Mouse (Mus musculus) neural tube, embryonic 11.5 days (tissue): Measurements from ENCODE around the gene Cemip. TPM values are rescaled to one million over a fixed set of nuclear protein-coding genes. Genes with fewer than 3 reads are reported as not detected.

ENCODE experiments used
- ATAC-seq: fragments of 200-750 bp; cut with Nextera tagmentation; 2 replicates; pipeline ENCODE4 v1.8.0; 2017; ENCODE audit warnings: moderate number of reproducible peaks, mild to moderate bottlenecking, moderate TSS enrichment, moderate library complexity; ENCODE audit not compliant: insufficient read depth, low FRiP score, low TSS enrichment
- DNase-seq: peaks from one replicate; pipeline ENCODE4 v3.0.0-alpha.2; 2015; ENCODE audit warnings: low spot score
- H3K27ac ChIP-seq: fragments of 300-500 bp; sonication (generic); 2 replicates; pipeline ENCODE4 v1.5.1; 2014; ENCODE audit warnings: low read depth, mild to moderate bottlenecking, low read length
- H3K27me3 ChIP-seq: fragments of 300-500 bp; sonication (generic); 2 replicates; pipeline ENCODE4 v1.6.1; 2014; ENCODE audit warnings: mild to moderate bottlenecking, low read length, mixed read lengths; ENCODE audit not compliant: control insufficient read depth, insufficient read depth
- H3K36me3 ChIP-seq: fragments of 300-500 bp; sonication (generic); 2 replicates; pipeline ENCODE4 v1.6.1; 2014; ENCODE audit warnings: mild to moderate bottlenecking, low read length, moderate library complexity, mixed read lengths; ENCODE audit not compliant: control insufficient read depth, insufficient read depth
- H3K4me1 ChIP-seq: fragments of 300-500 bp; sonication (generic); 2 replicates; pipeline ENCODE4 v1.6.1; 2014; ENCODE audit warnings: low read length, mixed read lengths; ENCODE audit not compliant: control insufficient read depth, insufficient read depth
- H3K4me2 ChIP-seq: fragments of 300-500 bp; sonication (generic); 2 replicates; pipeline ENCODE4 v1.6.1; 2014; ENCODE audit warnings: low read depth, mild to moderate bottlenecking, moderate library complexity
- H3K4me3 ChIP-seq: fragments of 300-500 bp; sonication (generic); 2 replicates; pipeline ENCODE4 v1.5.1; 2014; ENCODE audit warnings: low read depth, low read length
- H3K9ac ChIP-seq: fragments of 300-500 bp; sonication (generic); 2 replicates; pipeline ENCODE4 v1.6.1; 2014; ENCODE audit warnings: mild to moderate bottlenecking, low read length
- H3K9me3 ChIP-seq: fragments of 300-500 bp; sonication (generic); 2 replicates; pipeline ENCODE4 v1.6.1; 2016; ENCODE audit warnings: low read length; ENCODE audit not compliant: control insufficient read depth
- WGBS: fragments of 180-500 bp; shearing (Covaris S2); extraction: QIAGEN DNeasy Blood & Tissue Kit; methylation state at CpG from one replicate; pipeline ENCODE4 v1.1.7; 2014; 5-methylcytosine and 5-hydroxymethylcytosine counted together
- polyA plus RNA-seq: library from polyadenylated mRNA; unstranded; fragments of >200 nt; fragmentation: Nextera tagmentation; extraction: Ambion mirVana; gene quantifications from 2 replicates; pipeline ENCODE4 v1.2.1, GENCODE M21; 2014

The Cemip gene
- polyA plus RNA-seq, 1 experiment from 2014 or later = 0.11 TPM

GRCm38 (mm10) chr7:83978410-83978809 lies 107.9 kb downstream of the Cemip start:
- no peaks in the 10 kb centered on the region for H3K9me3 ChIP-seq
- DNase-seq = no peak
- H3K9ac ChIP-seq = no peak overlapping the region
- no peaks in the 10 kb centered on the region for H3K27me3 ChIP-seq
- H3K4me1 ChIP-seq = no peaks in the 10 kb centered on the region
- no peaks in the 10 kb centered on the region for H3K36me3 ChIP-seq
- WGBS = 92% methylated on average over 1 of the region's 1 CpGs
- H3K4me3 ChIP-seq = no peak overlapping the region
- H3K4me2 ChIP-seq = no peak overlapping the region
- ATAC-seq = no peak
- H3K27ac ChIP-seq = no peak overlapping the region

DNA sequence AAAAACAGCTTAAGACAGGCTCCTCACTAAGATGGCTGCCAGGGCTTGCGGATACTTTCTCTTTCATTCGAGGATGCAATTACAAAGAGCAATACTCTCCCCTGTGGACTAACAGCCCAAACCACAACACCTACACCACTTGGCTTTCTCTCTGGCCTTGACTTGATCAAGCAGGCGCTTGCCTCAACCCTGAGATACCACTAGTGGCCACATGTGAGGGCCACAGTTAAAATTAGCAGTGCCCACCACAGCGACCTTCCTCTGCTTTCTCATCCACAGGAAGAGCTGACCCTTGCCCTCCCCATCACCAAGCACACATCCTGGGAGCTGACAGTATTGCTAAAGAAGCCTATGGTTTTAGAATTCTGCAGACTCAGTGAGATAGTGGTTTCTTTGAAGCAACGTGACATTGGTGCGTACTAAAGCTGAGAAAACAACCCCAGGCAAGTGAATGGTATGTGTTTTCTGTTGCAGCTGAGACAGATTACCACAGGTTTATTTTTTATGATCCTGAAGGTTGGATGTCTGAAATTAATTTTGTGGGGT lies 109.8 kb downstream of the Cemip start:
- no peak overlapping the region for H3K4me2 ChIP-seq
- H3K4me1 ChIP-seq = no peaks in the 10 kb centered on the region
- no peaks in the 10 kb centered on the region for H3K27me3 ChIP-seq
- H3K9me3 ChIP-seq = no peaks in the 10 kb centered on the region
- ATAC-seq (no peak), DNase-seq (no peak)
- H3K4me3 ChIP-seq = no peak overlapping the region
- H3K36me3 ChIP-seq = no peaks in the 10 kb centered on the region
- H3K9ac ChIP-seq = no peak overlapping the region
- 81% methylated on average over 6 of the region's 6 CpGs for WGBS
- no peak overlapping the region for H3K27ac ChIP-seq

DNA sequence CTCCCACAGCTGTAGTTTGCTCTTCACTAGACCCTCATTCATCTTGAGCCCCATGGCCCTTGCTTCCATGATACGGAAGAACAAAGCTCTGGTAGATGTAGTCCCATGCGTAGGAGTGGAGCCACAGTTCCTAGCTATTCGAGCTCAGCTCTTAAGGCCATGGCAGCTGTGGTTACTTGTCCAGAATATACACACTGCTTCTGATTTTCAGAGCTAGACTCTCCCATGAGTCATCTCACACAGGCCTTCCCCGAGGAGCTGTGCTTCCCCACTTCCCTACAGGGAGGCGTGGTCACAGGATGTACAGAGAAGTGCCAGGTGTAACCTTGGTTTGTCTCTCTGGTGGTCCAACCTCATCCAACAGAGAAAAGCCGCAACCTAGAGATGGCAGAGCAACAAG lies 111.0 kb downstream of the Cemip start:
- H3K9ac ChIP-seq = no peak overlapping the region
- 90% methylated on average over 6 of the region's 6 CpGs for WGBS

GRCm38 (mm10) chr7:83972485-83972884 lies 113.8 kb downstream of the Cemip start:
- H3K4me2 ChIP-seq = no peak overlapping the region
- no peaks in the 10 kb centered on the region for H3K36me3 ChIP-seq
- ATAC-seq (no peak), DNase-seq (no peak)
- H3K9me3 ChIP-seq = no peaks in the 10 kb centered on the region
- no peaks in the 10 kb centered on the region for H3K27me3 ChIP-seq
- H3K9ac ChIP-seq = no peak overlapping the region
- 82% methylated on average over 7 of the region's 7 CpGs for WGBS
- H3K27ac ChIP-seq = no peak overlapping the region
- no peak overlapping the region for H3K4me3 ChIP-seq
- H3K4me1 ChIP-seq = no peaks in the 10 kb centered on the region

More for the DNA sequence above, 111.0 kb downstream of the Cemip start:
- Histone ChIP-seq H3K4me1 (no peaks in the 10 kb centered on the region), H3K27ac (no peak overlapping the region), H3K9me3 (no peaks in the 10 kb centered on the region), H3K4me3 (no peak overlapping the region), H3K36me3 (no peaks in the 10 kb centered on the region), H3K4me2 (no peak overlapping the region), H3K27me3 (no peaks in the 10 kb centered on the region)
- DNase-seq = no peak
- no peak for ATAC-seq

DNA sequence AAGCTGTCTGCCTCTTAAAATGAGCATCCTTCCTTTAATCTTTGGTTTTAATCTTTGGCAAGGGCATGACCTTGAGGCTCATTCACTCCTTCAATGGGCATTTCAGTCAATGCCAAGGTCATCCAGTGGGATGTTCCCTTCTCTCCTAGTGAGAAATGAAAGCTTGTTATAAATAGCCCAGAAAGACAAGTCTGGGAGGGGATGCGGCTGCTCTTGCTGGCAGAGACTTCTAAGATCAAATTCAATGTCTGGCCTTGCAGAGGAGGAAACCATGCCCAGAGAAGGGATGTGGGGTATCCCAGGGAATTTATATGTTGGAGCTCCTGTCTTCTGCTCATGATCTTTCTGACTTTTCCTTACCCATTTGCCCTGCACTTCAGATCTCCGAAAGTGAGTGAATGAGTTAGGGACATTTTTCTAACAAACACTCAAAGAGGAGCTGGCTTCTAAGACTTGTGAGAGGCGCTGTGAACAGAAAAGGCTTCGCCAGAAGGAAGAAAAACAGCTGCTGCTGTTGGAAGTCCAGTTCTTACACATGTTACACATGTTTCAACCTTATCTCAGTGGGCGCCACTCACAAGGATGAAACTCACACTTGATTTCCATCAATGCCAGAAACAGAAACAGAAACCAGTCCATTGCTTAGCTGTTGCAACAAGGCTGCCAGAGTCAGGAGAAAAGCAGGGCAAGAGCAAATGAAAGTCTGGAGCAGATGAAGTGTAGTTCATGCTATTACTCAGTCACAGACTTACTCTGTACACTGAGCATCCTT lies 120.1 kb downstream of the Cemip start:
- no peaks in the 10 kb centered on the region for H3K27me3 ChIP-seq
- no peaks in the 10 kb centered on the region for H3K4me1 ChIP-seq
- no peaks in the 10 kb centered on the region for H3K9me3 ChIP-seq
- H3K36me3 ChIP-seq = no peaks in the 10 kb centered on the region
- no peak for ATAC-seq
- no peak for DNase-seq
- H3K27ac ChIP-seq = no peak overlapping the region
- H3K4me3 ChIP-seq = no peak overlapping the region
- 90% methylated on average over 5 of the region's 5 CpGs for WGBS
- no peak overlapping the region for H3K9ac ChIP-seq
- H3K4me2 ChIP-seq = no peak overlapping the region

DNA sequence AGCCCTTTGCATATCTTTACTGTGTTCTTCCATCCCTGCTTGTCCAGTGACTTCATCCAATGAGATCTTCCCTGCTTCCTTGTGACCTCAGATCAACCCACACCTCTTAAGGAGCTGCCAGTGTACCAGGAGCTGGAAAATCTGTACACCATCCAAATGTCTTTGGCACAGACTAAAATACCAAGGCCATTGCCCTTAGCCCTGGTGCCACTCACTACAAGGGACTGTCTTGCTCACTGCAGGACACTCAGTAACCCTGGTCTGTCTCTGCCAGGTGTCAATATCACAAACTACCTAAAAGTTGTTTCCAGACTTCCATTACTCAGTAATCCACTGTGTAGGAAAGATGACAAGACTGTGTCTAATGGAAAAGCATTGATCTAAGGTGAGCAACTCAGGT lies 121.1 kb downstream of the Cemip start:
- Histone ChIP-seq H3K9ac (no peak overlapping the region), H3K9me3 (no peaks in the 10 kb centered on the region), H3K4me1 (no peaks in the 10 kb centered on the region), H3K36me3 (no peaks in the 10 kb centered on the region), H3K27ac (no peak overlapping the region), H3K27me3 (no peaks in the 10 kb centered on the region), H3K4me3 (no peak overlapping the region), H3K4me2 (no peak overlapping the region)
- no peak for DNase-seq
- ATAC-seq = no peak

GRCm38 (mm10) chr7:83952511-83952910 lies 133.8 kb downstream of the Cemip start:
- Histone ChIP-seq H3K27me3 (no peaks in the 10 kb centered on the region), H3K4me1 (no peaks in the 10 kb centered on the region), H3K9ac (no peak overlapping the region), H3K4me2 (no peak overlapping the region), H3K27ac (no peak overlapping the region), H3K4me3 (no peak overlapping the region), H3K36me3 (no peaks in the 10 kb centered on the region), H3K9me3 (no peaks in the 10 kb centered on the region)
- DNase-seq (no peak), ATAC-seq (no peak)
- WGBS = 88% methylated on average over 9 of the region's 9 CpGs

DNA sequence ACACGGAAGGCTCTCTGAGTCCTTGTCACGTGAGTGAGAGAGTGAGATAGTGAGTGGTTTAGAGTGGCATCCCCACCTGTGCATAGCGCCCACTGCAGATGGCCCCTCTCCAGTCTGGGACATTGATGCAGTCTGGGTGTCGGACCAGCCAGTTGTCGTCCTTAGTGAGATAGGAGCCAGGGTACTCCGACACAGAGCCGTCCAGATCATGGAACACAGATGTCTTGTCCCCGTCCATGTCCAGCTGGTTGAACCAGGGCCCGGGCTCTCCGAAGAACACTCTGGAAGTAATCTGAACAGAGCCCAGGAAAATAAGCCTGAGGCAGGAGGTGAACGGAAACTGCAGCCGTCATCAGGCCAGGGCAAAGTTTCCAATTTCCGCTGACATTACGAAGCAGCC lies 135.0 kb downstream of the Cemip start:
- ATAC-seq = no peak
- no peak for DNase-seq
- H3K27ac ChIP-seq = no peak overlapping the region
- no peaks in the 10 kb centered on the region for H3K9me3 ChIP-seq
- H3K27me3 ChIP-seq = no peaks in the 10 kb centered on the region
- H3K9ac ChIP-seq = no peak overlapping the region
- no peaks in the 10 kb centered on the region for H3K4me1 ChIP-seq
- H3K36me3 ChIP-seq = no peaks in the 10 kb centered on the region
- H3K4me3 ChIP-seq = no peak overlapping the region
- WGBS = 92% methylated on average over 14 of the region's 14 CpGs
- H3K4me2 ChIP-seq = no peak overlapping the region

DNA sequence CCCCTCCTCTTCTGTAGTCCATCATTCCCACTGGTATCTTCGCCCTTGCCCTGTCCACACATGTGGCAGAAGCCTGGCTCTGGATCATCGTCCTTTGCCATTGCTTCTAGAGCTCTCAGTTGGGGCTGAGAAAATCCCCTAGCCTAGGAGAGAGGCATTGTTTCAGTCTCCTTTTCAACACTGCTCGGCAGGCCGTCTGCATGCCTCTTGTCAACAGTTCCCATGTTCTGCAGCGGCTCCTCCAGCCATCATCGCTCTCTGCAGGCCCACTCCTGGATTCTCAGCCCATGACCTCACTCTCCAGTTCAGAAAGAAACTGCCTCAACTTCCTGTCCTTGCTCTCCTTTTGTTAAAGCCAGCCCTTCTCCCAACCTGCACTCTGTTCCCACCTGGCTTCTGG lies 136.6 kb downstream of the Cemip start:
- H3K36me3 ChIP-seq = no peaks in the 10 kb centered on the region
- no peaks in the 10 kb centered on the region for H3K27me3 ChIP-seq
- 84% methylated on average over 6 of the region's 6 CpGs for WGBS
- DNase-seq (peak; percentile 11), ATAC-seq (no peak)
- no peak overlapping the region for H3K27ac ChIP-seq
- H3K9me3 ChIP-seq = no peaks in the 10 kb centered on the region
- H3K4me1 ChIP-seq = no peaks in the 10 kb centered on the region
- no peak overlapping the region for H3K4me3 ChIP-seq
- H3K9ac ChIP-seq = no peak overlapping the region
- H3K4me2 ChIP-seq = no peak overlapping the region
